Mouse (Mus musculus): ENCODE data around the gene Exoc3l4. TPM values are rescaled to one million over a fixed set of nuclear protein-coding genes. Genes with fewer than 3 reads are reported as not detected.

Gene Exoc3l4
- total RNA-seq, 2 experiments from 2014 or later: 2.9 to 3.0 TPM

- no peak for DNase-seq
- intact Hi-C loops (cut with DNase I): no loop called here
Observed at GRCm38 (mm10) chr12:111406622-111407021, 10.2 kb upstream of the Exoc3l4 start, which contains the start of gene Lbhd2. TSS of gene Lbhd2 (plus strand) at chr12:111406809.

DNA sequence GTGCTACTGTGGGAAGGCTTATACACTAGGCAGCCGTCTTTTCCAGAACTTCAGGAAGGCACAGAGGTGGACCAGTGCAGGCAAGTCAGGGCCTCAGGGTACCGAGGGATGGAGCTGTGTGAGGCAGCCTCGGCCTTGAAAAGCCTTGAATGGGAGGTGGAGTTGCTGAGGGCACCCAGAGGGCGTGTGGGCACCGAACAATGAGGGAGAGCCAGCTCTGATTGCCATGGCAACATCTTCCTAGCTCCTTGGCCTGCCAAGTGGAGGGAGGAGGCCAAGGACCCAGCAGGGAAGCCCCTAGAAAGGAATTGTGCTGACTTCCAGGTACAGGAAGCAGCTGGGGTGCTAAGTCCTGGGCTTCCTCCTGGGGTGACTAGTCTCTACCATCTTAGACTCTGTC, 7.2 kb upstream of the Exoc3l4 start:
- no peak for DNase-seq
- intact Hi-C loops (cut with DNase I): no loop called here

- DNase-seq: peak in 1 of 2 experiments; percentile 44
- intact Hi-C loops (cut with DNase I): loop anchor here (2.0 to 5.0 kb wide), 3 partner anchors 77 to 319 kb away; no protein-coding TSS in a partner anchor
Observed at GRCm38 (mm10) chr12:111411631-111412355, 5.0 kb upstream of the Exoc3l4 start.

GRCm38 (mm10) chr12:111412581-111413284, 4.1 kb upstream of the Exoc3l4 start:
- peak in 1 of 2 experiments; percentile 36 for DNase-seq
- intact Hi-C loops (cut with DNase I): loop anchor here (1.0 to 5.0 kb wide), 4 partner anchors 11 to 320 kb away; no protein-coding TSS in a partner anchor

DNA sequence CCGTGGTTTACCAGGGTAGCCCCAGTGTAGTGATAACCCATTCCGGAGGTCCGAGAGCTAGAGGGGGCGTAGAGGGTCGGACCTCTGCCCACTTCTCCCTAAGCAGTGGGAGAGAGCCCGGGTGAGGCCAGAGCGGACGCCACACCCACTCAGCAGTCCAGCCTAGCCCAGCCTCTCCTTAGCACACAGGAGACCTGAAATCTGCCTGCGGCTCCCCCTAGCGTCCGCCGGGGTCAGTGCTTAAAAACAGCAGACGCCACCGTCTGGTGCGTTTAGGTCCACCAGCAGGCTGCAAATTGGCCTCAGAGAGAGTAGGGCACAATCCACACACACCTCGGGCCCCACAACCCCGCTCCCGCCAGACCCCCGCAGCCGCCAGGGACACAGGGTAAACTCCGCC, 3.5 kb upstream of the Exoc3l4 start:
- intact Hi-C loops (cut with DNase I): loop anchor here (1.0 to 5.0 kb wide), 4 partner anchors 12 to 321 kb away; no protein-coding TSS in a partner anchor
- peak; percentile 91 to 93 for DNase-seq

GRCm38 (mm10) chr12:111419918-111420317, 3.1 kb downstream of the Exoc3l4 start:
- DNase-seq: no peak
- intact Hi-C loops (cut with DNase I): no loop called here

- no peak for DNase-seq
- intact Hi-C loops (cut with DNase I): no loop called here
Observed at GRCm38 (mm10) chr12:111420946-111421709, 4.3 kb downstream of the Exoc3l4 start.

DNA sequence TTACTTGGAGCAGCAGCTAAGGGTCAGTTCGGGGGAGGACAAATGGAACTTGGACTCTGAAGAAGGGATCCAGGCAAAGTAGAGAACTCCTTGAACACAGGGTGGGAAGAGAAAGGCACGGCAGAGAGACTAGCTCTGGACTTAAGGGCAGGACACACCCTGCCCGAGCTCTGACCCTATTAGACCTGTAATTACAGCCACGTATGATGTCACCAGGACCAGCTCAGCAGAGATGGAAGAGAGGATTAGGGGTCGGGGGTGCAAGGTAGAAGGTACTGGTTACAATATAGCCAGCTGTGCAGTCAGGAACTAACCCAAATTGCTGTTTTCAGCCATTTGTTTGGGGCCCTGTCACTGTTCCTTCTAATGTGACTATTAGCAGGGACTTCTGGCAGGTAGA, 6.0 kb downstream of the Exoc3l4 start:
- DNase-seq: no peak
- intact Hi-C loops (cut with DNase I): no loop called here

DNA sequence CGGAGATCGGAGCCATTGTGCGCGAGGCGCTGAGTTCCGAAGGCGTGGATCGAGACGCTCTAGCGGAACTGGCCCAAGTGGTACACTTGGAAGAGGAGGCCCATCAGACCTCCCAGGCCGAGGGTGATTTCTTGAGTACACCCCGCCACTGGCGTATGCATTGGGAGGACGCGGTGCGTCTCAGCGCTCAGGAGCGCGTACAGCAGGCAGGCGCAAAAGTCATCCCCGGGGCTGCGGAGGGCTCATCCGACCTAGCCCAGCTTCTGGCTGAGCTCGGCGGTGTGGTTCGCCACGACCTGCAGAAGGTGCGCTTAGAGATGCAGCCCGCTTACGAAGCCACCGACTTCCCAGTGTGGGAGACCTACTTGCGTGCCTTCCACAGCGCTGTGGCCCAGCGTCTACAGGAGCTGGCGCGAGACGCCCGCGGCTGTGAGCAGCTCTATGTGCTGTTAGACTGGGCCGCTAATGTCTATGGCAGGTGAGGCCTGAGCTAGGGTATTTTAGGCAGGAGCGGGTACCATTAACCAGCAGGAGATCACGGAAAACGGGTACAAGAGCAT, 6.8 kb downstream of the Exoc3l4 start:
- no peak for DNase-seq
- intact Hi-C loops (cut with DNase I): no loop called here

- no peak for DNase-seq
- intact Hi-C loops (cut with DNase I): no loop called here
Observed at GRCm38 (mm10) chr12:111424547-111424946, 7.7 kb downstream of the Exoc3l4 start.

GRCm38 (mm10) chr12:111425258-111425657, 8.4 kb downstream of the Exoc3l4 start:
- intact Hi-C loops (cut with DNase I): loop anchor here (1.0 kb wide), 1 partner anchor 80 kb away; no protein-coding TSS in a partner anchor
- peak; percentile 88 to 94 for DNase-seq

- DNase-seq: peak; percentile 95 to 99
- intact Hi-C loops (cut with DNase I): loop anchor here (1.0 kb wide), 3 partner anchors 33 to 79 kb away; no protein-coding TSS in a partner anchor
Observed at GRCm38 (mm10) chr12:111425789-111426460, 9.1 kb downstream of the Exoc3l4 start.

GRCm38 (mm10) chr12:111427438-111428113, 10.8 kb downstream of the Exoc3l4 start:
- DNase-seq: no peak
- intact Hi-C loops (cut with DNase I): no loop called here

GRCm38 (mm10) chr12:111428364-111428763, 11.5 kb downstream of the Exoc3l4 start:
- DNase-seq: no peak
- intact Hi-C loops (cut with DNase I): no loop called here

GRCm38 (mm10) chr12:111428961-111429911, 12.4 kb downstream of the Exoc3l4 start:
- DNase-seq: peak; percentile 62 to 67
- intact Hi-C loops (cut with DNase I): no loop called here

- peak in 1 of 2 experiments; percentile 57 for DNase-seq
- intact Hi-C loops (cut with DNase I): no loop called here
Observed at GRCm38 (mm10) chr12:111430049-111430867, 13.4 kb downstream of the Exoc3l4 start.

Measured in heart, postnatal 36 days (tissue).